Mouse (Mus musculus) spleen, postnatal 10 days (tissue): ENCODE data around the gene Ly6g5c.

Source experiments
- DNase-seq, 2 experiments: peaks; one replicate each; pipeline ENCODE4 v3.0.0; 2021 to 2022; ENCODE audit warnings: low spot score in 2 of 2

The Ly6g5c gene

DNA sequence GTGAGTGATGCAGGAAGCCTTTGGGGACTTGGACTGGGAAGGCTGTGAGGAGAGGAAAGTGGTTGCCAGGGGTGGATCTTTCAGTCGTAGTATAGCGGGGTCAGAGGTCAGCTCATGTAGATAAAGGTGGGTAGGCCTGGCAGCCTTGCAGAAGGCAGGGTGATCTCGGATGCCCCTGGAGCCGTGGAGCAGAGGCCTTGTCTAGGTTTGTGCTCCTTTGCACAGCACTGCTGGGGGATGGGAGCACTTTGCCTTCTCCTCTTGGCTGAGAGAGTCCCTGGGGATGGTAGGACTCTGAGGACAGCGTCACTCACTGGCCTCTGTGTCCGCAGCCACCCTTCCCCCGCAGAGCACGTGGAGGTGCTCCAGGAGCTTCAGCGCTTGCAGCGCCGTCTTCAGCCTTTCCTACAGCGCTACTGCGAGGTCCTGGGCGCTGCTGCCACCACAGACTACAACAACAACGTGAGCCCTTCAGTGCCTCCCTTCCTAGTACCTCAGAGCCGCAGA lies 32.5 kb downstream of the Ly6g5c start:
- DNase-seq: no peak

DNA sequence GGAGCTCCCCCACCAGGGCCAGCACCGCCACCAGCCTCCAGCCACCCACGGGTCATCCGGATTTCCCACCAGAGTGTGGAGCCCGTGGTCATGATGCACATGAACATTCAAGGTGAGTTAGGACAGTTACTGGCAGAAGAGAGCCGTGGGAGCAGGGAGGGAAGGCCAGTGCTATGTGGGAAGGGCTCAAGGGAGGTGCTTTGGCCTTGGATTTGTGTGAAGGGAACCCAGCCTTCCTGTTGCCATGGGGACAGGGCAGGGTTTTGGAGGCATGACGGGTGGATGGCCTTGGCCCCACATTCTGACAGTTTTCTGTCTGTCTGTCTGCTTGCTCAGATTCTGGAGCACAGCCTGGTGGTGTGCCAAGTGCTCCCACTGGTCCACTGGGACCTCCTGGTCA lies 33.9 kb downstream of the Ly6g5c start:
- DNase-seq: no peak

DNA sequence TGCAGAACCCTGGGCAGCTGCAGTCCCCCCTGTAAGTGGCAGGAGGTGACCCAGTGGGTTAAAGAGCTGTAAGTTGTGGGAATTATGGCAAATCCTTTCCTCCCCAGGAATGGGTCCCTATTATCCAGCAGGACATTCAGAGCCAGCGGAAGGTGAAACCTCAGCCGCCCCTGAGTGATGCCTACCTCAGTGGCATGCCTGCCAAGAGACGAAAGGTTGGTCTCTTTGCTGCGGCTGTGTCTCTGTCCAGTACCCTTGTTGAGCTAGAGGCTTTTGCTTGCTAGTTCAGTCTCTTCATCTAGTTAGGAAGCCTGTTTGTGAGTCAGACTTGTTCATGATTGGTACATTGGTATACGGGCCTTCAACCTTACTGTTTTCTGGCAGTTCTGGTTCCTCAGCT lies 38.1 kb downstream of the Ly6g5c start:
- DNase-seq: no peak

DNA sequence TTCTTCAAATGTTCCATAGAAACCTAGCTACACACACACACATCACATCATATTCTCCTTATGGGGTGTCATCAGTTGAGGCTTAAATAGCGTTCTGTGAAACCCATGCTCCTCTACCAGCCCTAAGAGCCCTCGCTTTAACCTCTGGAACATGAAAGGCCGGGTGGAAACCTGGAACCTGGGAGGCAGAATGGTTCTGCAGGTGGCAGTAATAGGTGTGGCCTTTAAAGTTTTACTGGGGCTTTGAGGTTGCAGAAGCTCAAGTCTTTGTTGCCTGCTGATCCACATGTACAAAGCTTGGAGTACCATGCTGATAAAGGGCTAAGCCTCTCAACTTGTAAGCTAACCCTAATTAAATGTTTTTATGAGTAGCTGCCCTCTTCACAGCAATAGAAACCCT lies 39.3 kb downstream of the Ly6g5c start:
- no peak for DNase-seq

DNA sequence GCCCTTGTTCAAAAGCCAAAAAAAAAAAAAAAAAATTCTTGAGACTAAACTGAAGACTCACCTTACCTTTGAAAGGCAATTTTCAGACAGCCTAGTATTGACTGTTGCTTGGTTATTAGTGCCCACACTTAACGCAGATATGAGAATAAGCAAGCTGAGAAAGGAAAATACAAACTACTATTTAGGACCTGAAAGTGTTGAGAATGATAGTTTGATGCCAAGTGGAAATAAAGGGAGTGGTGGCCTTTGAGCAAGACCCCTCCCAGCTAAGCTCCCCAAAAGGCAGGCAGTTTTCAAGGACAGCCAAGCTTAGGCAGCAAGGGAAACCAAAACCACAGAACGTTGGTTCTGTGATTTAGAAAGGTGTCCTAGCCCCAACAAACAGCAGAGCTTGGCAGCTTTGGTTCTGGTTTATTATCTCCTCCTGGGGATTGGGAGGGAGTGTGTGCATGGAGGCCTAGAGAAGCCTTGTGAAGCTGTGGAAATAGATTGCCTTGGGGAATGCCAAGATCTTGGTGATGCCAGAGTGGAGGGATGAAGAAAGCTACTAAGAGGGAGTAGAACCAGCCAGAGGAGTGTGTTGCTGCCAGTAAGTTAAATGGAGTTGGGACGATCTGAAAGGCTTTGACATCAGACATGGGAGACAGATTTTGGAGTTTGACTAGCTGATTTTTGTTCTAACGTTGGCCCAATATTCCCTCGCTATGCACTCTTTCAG lies 40.0 kb downstream of the Ly6g5c start:
- DNase-seq: no peak

DNA sequence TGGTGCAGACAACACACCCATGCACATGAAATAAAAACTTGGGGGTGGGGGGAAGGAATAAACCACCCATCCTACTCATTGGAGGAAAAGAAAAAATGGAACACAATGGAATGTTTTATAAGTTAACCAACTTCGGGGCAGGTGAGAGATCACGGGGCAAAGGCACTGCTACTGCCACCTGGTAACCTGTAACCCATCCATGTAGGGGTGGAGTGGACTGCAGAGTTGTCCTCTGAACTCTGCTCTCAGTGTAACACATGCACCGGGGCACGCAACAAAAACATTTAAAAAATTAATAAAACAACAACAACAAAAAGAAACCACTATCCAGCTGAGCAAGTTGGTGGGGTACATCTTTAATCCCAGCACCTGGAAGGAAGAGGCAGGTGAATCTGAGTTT lies 44.0 kb downstream of the Ly6g5c start:
- DNase-seq: no peak

DNA sequence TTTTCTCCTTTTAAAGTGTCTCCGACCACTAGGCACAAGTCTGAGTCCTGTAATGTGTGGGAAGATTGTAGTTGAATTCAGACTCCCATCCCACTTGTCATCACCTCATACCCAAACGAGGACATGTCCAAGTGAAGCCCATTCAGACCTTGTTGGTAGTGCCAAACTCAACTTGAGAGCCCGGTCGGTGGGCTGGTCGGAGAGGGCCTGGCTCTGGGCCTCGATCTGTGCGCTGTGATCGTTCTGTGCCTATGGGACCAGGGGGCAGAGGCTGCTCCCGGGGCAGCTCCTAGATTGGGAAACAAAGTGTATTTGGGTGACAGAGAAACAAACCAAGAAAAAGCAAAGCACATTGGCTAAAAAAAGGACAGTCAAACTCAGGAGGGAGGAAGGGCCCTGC lies 45.0 kb downstream of the Ly6g5c start:
- no peak for DNase-seq

DNA sequence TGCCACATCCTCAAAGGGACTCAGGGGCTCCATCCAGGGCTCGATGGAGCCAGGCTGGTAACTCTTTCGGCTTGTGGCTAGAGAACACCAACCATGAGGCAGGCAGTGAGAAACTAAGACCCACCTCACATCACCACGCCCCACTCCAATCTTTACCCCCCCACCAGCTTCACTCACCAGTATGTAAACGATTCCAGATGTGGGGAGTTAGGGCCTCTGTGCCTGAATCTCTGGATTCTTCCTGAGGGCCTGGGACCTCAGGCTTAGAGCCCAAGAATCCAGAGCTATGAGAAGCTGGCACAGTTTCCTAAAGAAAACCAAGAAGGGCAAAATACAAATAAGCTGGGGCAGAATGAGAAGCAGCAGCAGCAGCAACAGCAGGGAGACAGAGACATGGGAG lies 45.9 kb downstream of the Ly6g5c start:
- no peak for DNase-seq

DNA sequence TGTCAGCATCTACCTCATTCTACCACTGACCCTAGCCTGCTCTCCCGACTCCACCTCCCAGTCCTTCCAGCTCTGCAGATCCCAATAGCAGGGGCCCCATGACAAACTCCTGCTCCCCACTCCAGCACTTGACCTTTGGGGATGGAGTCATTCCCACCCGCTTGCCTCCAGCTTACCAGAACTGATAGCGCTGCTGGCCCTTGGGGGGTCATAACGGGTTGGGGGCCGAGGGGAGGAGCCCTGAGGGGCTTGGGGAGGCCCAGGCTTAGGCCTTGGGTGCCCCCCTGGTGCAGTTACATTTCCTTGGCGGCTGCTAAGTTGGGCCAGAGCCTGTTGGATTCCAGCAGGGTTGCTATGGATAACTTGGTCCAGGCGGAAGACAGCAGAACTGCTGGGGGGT lies 46.5 kb downstream of the Ly6g5c start:
- DNase-seq: no peak

DNA sequence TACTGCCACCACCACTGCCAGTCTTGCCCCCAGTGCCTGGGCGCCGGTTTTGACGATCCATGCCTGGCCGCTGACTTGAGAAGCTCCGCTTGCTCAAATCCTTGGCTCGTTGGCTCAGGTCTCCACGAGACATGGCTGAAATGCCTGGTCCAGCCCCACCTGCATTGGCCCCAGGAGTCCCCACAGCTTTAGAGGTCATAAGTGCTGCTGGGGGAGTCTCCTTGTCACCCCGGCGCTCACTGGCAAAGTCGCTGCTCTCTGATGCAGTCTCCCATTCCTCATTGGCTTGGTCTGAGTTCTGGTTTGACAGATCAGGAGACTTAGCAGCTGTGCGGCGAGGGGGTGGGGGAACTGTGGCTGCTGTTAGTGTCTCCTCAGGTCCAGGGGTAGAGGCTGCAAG lies 47.4 kb downstream of the Ly6g5c start:
- no peak for DNase-seq

DNA sequence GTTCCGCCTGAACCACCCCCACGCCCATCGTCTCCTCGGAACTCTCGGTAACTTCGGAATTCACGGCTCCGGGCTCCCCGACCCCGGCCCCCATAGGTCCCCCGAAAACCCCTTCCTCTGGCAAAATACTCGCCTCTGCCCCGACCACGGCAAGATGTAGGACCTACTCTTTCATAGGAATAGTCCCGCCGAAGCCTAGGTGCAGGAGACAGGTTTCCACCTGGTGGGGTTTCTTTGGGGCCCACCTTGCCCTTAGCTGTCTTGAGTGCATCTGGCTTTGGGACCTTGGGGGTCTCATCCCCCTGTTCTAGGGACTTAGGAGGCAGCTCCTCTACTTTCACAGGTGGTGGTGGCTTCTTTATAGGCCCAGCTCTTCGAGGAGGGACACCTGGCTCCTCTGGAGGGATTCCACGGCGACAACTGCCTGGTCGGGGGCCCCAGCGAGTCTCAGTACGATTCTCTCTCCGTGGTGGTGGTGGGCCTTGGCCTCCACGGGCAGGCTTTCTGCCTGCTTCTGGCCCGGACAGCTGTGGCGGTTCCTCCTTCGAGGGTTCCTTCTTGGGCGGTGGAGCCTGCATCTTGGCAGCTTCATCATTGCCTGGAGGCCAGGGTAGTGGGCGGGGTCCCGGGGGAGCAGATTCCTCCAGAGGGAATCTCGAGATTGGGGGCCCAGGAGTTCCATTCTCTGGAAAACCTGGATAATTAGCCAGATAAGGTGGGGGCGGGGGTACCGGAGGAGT lies 48.6 kb downstream of the Ly6g5c start:
- DNase-seq: no peak

DNA sequence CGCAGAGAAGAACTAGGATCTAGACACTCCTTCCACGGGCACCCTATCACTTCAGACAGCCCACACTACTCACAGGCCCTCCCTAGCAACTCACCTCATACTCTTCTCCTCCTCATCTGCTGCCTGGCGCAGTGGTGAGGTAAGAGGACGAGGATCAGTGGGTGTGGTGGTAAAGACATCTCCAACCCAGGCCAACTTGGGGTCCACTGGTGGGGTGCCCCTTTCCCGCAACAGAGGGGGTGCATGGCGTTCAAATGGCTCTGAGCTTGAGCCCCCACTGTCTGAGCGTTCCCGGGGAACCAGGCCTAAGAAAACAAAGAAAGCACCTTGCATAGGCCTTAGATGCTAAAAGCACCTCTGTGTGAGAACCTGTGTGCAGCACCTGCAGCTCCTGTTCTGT lies 49.2 kb downstream of the Ly6g5c start:
- no peak for DNase-seq

DNA sequence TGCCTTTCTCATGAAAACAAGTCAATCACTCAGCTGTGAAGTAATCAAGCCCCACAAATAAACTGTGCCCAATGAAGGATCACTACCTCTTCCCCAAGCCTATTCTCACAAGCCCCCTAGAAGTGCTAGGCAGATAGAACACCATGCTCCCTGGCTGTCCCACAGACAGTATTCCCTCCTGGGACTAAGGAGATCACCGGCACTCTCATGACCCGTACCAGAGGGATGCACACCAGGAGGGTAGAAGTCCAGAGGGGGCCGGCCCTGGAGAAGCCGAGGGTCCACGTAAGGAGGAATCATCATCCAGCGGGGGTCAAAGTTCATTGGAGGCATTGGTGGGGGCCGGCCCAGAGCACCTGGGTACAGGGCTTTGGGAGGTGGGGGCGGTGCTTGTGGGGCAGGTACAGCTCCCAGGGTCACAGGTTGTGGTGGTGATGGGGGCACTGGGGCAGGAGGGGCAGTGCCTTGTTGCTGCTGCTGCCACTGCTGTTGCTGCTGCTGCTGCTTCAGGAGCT lies 49.6 kb downstream of the Ly6g5c start:
- DNase-seq: no peak

DNA sequence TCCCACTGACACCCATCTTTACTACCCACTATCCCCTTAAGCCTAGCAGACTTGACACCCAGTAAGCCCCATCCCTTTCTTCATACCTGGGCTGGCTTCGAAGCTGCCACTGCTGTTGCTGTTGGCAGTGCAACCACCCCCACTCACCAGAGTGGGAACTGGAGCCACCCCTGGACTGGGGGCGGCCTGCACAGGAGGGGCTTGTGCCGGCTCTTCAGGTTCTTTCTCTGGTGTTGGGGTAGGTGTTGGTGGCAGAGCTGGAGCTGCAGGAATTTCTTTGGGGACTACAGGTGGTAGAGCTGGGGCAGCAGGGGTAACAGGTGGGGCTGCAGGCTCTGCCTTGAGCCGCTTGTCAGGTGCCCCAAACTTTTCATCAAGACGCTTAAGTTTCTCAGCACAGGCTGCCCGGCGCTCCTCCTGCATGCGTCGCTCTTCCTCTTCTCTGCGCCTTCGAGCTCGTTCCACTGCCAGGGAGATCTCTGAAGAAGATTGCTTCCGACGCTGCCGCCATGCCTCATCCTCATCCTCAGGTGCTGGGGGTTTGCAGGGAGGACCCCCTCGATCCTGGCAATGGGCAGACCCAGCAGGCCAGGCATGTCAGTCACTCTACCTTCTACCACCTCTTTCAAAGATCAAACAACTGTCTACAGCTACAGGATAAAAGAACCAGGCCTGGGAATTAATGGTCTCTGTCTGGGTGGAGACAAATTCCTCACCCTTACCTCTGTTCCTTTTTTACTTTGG lies 50.9 kb downstream of the Ly6g5c start:
- no peak for DNase-seq

DNA sequence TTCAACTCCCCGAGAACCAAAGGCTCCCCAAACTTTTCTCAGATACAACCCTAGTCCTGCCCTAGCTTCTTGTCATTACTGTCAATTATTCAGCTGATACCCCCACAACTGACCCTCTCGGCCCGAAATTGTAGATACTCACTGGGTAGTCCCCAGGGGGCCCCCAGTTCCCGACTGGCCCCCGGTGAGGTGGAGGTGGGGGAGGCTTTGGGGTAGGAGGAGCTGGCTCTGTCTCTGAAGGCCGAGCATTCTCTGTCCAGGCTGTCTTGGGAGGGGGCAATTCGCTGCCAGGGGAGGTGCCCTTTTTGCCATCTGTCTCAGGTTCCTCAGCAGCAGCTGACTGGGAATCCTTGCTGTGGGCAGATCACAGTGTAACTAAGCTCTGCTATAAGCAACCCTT lies 51.6 kb downstream of the Ly6g5c start:
- no peak for DNase-seq

DNA sequence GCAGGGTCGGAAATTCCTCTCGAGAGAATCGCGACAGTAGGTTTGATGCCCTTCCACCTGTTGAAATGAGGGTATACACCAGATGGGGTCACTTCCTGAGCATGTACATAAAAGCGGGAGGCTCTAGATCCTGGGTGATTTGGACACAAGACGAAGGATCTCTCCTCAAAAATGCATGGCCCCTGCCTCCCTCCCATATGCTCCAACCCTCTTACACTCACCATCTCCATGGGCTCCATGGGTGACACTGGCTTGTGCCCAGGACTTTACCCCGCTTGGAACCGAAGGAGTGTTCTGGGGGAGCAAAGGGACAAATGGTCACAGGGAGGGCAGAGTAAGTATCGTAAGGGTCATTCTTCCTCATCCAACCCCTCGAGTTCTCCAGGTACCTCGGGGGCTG lies 53.3 kb downstream of the Ly6g5c start:
- no peak for DNase-seq
